Mouse (Mus musculus): ENCODE measurements around the gene Rassf8.

The Rassf8 gene

DNA sequence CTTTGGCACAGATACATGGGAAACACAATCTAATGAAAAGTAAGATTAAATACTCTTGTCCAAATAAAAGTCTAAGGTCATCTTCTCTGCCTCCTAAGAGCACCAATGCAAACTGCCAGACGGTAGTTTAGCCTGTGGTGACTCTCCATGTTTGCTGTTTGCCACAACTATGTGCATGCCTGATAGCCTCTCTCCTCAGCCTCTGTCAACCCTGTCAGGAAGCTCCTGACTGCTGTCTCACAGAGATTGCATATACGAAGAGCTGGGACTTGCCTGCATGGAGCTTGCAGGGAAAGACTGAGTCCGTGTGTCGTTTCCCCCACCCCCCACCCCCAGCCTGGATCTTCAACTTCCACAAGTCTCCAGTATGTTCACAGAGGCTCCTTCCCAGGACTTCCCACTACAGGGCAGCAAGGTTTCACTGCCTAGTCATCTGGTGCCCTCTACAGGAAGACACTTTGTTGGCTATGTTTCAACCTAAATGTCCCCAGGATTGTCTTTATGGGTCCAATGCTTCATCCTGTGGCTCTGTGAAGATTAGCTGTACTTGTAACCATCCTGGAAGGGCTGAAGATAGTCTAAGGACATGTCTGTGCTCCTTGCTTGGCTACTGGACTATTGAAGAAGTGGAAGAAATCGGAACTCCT is 77.2 kb downstream of the Rassf8 start:
- peak; percentile 49 to 52 for DNase-seq

DNA sequence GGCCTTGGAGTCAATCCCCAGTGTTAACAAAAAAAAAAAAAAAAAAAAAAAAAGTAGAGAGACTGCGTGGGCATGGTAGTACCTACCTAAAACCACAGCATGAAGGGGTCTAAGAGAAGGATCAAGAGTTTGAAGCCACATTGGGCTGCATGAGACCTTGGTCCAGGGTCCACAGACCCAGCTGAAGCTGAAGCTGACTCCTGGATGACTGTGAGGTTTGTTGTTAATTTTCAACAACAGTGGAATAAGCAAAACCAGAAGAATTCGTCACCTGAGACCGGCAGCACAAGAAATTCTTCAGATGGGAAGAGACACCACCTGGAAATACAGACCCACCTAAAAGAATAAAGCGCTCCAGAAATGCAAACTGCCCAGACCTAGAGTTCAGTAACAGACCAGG is 79.8 kb downstream of the Rassf8 start:
- peak in 1 of 2 experiments; percentile 21 for DNase-seq

DNA sequence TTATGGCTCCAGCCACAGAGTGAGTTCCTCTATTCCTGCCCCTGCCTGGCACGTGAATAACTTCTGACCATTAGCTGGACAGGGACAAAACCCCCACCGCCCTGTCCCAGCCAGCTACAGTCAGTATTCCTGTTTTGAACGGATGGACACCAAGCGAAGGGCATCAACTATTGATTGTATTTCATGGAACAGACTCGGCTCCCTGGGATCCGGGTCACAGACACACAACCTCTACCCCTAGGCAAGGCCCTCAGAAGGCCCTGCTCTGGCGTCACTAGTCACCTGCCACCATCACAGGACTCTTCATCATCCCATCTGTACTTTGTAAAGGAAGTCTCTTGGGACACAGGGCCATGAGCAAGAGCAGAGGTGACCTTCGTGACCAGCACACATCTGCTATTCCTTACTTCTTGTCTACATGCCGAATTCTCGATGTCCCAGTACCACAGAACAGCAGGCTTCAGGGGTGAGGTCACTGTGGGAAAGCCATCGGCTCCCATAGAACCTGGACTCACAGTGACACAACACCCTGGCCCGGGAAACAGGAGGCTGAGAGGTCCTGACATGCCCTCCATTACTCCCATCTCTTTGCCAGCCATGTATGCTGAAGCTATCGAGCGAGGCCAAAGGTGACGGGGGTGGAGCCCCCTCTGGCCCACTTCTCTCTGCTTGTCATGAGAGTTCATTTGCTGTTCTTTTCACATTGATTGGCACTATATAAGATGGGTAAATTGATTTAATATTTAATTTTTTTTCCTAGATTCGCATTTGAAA is 82.7 kb downstream of the Rassf8 start:
- no peak for DNase-seq

DNA sequence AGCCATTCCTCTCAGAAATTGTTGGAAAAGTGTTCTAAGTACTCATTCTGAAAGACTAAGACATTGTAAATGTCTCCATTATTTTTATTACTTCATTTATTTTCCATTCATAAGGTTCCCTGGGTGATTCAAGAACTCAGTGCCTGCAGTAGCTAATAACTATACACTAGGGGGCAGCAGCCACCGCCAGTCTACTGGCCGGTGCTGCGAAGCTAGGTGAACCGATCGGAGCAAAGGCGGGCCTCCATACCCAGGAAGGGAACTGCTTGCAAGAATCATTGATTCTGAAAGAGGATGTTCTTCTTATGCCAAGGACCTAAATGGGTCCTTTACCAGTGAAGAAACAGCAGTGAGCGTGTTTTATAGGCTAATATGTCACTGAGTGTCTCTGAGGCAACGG is 83.6 kb downstream of the Rassf8 start:
- DNase-seq: peak; percentile 68 to 77

DNA sequence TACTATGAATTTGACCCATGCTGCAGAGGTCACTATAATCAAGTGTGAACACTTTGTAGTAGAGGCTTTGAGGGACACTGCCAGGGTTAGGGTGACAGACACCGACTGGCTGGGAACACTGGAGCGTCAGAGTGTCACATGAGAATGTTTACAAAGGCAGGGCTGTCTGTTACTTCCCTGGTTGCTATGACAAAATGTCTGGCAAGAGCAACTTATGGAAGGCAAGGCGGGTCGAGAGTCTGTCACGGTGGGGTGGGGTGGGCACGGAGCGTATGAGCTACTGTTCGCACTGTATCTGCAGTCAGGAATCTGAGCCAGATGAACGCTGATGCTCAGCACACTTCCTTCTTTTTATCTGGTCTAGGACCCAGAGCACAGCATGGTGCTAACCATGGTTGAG is 84.1 kb downstream of the Rassf8 start:
- no peak for DNase-seq

DNA sequence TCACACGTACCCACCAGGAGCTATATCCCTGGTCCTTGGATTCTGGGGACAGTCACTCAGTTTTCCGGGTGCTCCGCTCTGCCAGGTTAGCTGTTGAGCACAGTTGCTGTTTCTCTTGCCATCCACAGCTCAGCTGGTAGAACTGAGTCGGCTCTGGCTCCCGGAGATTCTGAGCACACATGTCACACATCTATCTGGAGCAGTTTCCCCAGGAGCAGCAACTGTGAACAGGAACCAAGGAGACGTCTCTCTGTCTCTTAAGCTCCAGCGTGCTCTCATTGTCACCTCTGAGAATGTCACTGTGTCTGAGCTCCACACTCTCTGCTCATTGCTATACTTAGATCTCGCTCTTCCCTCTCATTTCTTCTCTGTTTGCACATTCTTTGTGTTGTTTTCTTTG is 86.4 kb downstream of the Rassf8 start:
- no peak for DNase-seq

DNA sequence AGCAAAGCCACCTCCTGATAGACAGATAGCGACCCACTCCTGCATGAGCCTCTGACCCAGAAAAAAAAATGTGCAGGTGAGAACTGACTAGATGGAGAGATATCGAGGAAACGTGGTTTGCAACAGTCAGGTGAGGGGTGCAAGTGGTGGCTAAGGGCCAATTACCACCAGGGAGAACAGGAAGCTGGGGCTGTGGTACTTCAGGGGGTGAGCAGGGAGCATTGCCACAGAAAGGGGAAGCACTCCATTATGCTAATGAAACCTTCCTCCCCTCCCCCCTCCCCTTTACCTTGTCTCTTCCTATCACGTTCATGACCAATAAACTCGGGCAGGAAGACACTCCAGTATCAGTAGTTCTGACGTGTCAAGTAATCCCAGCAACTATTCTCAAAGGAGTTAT is 88.8 kb downstream of the Rassf8 start:
- DNase-seq: no peak

DNA sequence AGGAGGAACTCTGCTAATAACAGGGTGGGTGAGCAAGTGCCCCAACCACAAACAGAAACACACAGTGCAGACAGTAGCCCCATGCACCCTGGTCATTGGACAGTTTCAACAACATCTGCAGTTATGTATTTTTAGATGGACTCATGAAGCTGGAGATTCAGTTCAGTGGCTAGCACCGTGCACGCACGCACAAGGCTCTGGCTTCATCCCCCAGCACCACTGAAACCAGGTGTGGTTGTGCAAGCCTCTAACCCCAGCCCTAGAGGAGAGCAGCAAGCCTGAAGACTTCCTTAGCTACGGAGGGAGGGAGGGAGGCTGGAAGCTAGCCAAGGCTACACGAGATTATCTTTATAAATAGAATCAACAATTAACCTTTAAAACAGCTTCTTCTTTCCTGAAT is 99.1 kb downstream of the Rassf8 start:
- DNase-seq: no peak

DNA sequence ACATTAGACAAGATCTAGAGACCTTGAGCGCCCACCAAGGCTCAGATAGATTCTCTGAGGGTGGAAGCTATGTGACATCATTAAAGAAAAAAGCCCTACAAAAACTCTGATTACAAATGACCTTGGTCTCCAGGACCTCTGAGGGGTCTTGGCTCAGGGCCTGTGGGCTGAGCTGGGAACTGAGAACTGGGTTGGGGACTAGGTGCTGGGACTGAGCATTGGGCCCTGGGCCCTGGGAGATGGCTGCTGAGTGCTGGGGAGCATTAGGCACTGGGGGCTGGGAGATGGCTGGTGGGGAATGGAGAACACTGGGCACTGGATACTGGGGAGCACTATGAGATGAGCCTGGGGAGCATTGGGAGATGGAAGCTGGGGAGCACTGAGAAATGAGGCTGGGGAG is 99.5 kb downstream of the Rassf8 start:
- no peak for DNase-seq

DNA sequence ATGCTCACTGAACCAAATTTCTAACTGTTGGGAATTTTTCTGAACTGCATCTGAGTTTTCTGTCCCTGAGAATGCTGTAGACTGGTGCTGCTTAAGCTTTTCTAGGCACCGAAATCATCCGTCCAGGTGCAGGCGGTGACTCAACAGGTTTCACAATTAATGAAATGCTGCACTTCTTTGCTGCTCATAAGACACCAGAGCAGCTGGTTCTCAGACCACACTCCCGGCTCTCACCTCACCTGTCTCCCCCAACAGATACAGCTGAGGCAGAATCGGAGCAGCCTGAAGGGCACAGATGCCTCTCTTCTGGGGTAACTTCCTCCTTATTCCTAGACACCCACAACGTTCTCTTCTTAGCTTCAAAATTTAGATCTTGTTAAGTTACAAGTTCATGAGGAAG is 100.4 kb downstream of the Rassf8 start:
- no peak for DNase-seq

DNA sequence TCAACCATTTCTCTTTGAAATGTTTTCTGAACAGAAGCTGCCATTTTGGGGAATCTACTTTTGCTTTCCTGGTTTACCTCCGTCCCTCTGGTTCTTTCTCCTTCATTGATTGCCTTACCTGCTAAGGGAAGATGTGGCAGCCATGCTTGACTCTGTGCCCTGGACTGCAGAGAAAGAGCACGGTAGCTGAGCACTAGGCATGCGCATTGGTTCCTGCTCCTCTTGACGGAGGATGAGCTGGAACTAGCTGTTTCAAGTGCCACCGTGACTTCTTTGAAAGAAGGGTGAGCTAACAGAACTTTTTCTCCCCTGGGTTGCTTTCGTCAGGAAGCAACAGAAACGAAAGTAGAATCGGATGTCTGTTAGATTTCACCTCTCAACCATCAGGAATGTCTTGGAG is 101.1 kb downstream of the Rassf8 start:
- DNase-seq: no peak

DNA sequence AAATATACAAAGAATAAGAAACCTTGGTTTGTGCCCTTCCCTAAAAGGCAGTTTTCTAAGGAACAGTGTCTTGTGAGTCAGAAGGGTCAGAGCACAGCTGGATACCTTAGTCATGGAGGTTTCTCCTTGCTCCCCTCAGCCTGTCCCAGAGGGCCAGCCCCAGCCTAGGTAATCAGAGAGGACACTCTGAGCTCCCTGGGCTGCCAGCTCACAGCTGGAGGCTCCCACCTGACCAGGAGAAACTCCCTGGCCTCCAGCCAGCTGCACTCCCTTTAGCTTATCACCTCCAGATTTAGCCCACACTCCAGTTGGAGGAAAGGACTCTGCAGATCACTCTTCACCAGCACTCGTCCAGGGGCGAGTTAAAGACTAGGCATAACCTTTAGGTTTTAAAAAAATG is 104.2 kb downstream of the Rassf8 start:
- DNase-seq: peak in 1 of 2 experiments; percentile 57

DNA sequence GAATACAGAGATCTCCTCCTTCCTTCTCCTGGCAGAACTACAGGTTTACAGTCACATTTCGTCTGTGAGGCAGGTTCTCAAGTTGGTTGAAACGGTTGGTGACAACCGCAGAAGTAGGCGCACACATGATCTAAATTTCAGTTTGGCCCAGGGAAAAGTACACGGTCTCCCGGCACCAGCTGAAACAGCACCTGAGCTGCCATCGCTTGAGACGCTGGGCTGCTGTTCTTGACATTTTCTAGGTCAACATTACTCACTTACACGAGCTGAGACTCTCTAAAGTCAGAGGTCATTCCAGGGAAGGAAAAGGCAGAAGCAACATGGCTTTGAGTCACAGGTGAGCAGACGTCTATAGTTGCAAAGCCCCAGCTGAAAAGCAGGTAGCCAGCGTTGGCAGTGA is 105.4 kb downstream of the Rassf8 start:
- no peak for DNase-seq

DNA sequence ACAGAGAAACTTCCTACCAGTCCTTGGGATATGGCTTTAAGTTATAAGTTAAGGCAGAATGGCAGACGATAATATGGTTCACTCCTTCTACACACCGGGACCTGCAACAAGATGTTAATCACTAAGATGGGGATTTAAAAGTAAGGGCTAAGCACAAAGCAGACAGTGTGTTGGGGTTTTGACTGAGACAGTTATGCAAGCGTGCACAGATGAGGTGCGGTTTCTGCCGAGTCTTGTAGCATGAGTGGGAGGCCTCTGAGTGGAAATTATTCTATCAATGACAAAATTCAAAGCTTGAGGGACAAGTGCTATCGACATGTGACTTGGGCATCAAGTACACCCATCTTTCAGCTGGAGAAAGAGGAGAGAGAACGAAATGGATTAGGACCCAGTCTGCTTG is 106.2 kb downstream of the Rassf8 start:
- DNase-seq: no peak

DNA sequence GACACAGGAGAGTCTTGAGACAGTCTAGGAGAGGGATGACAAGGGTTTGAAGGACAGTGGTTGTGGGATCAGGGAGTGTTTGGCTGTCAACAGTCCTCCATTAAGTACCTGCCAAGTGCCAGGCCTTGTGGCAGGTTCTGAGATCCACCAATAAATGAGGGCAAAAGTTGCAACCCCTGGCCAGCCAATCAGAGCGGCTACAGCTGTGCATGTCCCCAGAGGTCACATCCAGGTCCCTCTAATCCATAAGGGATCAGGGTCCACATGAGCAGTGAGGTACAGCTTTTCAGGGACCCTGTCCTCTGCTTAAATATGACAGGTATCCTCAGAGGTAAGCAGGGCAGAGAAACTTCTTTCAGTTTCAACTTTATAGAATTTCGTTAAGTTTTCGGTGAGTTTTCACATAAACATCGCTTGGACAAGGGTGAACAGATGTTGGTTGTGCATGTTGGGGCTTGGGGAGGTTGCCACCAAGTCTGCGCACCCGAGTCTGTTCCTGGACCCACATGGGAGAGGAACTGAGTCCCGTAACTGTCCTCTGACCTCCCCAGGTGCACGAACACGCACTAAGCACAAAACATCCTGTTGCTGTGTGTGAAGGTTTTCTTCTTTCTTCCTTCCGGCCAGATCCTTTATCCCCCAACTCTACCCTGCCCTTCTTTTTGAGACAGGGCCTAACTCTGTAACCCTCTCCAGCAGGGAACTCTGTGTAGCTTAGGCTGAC is 107.0 kb downstream of the Rassf8 start:
- no peak for DNase-seq

DNA sequence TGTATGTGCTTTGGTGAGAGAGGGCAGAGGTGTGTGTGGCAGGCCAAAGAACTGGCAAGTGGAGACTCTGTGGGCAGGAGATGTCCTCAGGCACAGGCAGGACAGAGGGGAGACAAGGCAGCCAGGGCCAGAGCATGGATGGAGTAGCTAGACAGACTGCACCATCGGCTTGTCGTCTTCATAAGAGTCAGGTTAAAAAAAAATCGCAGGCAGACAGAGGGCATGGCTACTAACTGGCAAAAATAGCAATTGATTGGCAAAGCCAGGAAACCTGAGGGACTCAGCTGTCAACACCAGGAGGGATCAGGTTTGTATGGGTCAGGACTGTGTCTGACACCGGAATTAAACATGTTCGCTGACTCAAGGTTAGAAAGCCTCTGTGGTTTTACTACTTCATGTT is 108.2 kb downstream of the Rassf8 start:
- no peak for DNase-seq

DNA sequence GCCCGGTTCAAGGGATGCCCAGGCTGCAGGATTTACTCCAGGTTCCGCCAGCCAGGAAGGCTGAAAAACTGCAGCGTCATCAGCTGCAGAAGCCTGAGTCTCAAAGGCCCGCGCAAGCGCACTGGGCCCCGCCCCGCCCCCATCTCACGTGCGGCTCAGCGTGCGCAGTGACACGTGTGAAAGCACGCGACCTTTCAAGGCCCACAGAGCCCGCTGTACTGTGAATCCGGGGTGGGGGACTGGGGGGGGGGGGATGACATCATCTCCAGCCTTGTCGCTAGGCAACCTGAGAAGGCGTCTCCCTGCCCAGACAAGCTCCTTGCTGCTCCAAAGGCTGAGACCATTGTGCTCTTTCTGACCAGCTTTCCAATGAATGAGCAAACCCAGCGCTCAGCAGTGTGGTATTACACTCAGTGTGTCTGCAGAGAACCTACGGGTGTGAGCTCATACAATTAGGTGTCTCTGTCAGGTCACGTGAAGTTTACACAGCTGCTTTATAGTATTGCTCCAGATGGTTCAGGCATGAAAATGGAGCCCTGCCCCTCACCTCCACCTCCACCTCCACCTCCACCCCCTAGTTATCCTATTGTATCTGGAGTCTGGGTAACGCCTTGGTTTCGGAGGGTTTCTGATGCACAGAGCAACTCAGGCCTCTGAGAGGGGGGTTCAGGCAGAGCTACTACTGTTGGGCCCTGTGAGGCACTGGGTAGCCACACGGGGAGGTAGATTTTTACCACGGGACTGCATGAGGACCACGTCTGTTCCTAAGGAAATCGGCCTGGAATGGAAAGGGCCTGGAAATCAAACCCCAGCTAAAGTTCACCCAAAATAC is 109.4 kb downstream of the Rassf8 start:
- DNase-seq: peak; percentile 95 to 96

DNA sequence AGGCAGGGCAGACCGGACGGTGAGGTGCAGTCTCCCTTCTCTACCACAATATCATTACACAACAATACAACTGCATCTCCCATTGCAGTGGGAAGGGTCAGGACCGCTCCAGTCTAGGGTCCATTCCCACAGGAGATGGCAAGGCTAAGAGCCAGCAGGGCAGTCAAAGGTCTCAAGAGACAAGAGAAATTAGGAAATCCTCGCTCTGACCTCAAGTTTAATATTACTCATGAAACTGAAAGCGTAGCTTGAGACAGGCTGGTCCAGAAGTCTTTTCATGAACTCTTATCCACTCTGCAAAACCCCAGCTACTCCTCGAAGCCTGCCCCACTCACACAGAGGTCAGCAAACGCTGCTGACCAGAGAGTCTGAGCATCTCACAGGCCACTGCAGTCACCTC is 110.9 kb downstream of the Rassf8 start:
- no peak for DNase-seq

DNA sequence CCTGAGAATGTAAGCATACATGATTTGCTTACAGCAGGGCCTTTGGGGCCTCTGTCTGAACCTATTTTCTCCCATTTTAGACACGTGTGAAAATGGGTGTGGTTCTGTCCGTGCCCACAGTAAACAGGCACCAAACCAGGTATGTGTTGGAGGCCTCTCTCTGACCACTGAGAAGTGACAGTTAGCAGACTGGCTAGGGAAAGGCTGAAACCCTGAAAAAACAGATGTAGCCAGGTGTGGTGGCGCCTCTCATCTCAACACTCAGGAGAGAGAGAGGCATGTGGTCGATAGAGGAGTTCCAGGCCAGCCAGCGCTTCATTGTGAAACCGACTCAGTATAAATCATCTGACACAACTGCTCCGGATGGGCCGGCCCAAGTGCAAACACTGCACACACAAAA is 111.9 kb downstream of the Rassf8 start:
- DNase-seq: no peak

DNA sequence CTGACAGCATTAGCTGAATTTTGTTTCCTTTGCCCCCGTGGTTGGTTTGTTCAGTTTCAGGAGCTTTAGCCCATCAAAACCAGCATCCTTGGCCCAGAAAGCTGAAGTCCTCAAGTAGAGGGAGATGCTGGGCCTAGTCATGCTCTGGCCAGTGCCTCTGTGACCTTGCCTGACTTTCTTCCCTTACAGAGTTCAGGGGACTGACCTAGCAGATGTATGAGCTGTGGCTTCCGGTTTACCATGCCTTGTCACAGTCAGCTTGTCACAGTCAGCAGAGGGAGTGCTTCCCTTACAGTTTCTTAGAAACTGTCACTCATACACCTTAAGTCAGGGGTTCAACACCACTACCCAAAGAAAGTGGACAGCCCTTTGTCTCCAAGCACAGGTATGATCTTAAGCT is 113.8 kb downstream of the Rassf8 start:
- no peak for DNase-seq

DNA sequence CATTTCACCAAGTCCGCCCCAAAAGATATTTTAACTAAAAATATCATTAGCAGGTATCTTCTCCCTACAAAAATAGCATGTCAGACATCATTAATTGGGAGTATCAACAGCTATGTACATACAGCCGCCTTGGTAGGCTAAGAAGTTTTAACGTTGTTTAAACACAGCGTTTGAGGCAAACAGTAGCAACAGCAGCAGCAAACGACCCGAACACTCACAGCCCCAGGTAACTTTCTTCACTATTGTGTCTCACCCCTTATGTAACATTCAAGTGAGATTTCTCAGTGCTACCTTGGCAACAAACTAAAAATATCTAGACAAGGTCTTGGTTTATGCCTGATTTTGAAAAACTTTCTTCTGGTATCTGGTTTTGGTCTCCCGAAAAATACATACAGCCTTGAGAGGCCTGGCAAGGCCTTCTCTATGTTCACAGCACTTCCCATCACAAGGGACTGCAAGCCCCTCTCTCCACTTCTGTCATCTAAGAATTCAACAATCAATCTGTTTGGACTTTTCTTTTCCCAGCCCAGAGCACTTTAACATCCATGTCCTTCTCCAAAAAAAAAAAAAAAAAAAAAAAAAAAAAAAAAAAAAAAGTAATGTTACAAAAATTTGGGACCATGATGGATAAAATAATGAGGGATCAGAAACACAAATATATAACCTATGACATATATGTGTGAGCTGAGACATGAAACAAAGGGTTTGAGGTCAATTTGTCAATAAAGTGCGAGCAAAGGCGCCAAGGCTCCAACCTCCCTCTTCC is 115.1 kb downstream of the Rassf8 start:
- DNase-seq: no peak

DNA sequence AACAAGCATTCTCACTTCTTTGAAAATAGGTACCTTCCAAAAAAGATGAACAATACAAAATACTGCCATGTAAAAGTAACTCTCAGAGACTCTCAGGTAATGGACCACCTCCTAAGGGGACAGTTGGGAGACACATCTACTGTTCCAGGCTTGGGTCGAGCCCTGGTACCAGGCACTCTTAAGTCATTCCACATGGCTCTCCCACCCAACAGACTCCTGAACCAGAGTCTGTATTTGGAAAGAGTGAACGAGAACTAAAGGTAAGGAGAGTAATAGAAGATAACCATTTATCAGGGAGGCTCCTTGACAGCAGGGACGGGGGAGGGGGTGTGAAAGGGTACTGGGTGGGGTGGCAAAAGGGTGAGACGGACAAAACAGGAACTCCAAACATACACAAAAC is 115.8 kb downstream of the Rassf8 start:
- no peak for DNase-seq

DNA sequence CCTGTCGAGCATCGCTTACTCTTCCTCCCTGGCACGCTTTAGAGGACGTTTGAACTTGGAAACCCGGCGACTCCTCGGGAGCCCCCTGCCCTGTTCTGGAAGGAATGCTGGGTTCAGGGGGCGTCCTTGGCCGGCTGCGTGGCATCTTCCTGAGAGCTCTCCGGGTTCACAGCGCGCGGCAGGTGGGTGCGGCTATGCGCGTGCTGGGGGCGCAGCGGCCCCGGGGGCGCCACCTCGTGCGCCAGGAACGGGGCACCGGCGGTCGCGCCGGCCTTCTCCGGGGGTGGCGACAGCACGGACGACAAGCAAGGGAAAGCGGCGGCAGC is 116.2 kb downstream of the Rassf8 start:
- no peak for DNase-seq
